Mouse (Mus musculus): ENCODE measurements around the gene Taar7f.
"Not testable (repeated sequence)": the region's sequence is repeated elsewhere in the genome, so short reads cannot be mapped to it uniquely, and the experiment has no call there.

Gene Taar7f

DNA sequence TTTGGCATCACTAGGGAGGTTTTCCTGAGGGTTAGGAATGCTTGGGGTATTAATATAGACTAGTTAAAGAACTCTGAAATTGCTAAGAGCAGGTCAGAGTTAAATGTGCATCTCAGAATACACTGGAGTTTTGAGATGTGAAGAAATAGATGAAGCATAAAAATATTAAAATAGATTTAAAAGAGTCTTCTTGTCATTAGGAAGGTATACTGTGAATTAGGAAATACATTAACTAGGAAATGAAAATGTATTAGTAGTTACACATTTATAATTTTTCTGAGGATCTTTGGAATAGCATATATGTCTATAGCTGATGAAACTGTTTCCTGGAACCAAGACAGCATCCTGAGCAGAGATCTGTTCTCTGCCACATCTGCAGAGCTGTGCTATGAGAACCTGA is at the start of gene Taar7f:
Gene Taar7f (plus strand): TSS at position 301 of the 400 bp plus-strand sequence.
- no peak for DNase-seq

GRCm38 (mm10) chr10:23999639-24000038 is 49.7 kb upstream of the Taar7f start, which contains the start of gene Taar7b:
Gene Taar7b (plus strand): TSS chr10:23999939.
- no peak for DNase-seq

GRCm38 (mm10) chr10:24006442-24006841 is 42.9 kb upstream of the Taar7f start:
- DNase-seq = no peak

GRCm38 (mm10) chr10:24007034-24007433 is 42.3 kb upstream of the Taar7f start:
- no peak for DNase-seq

DNA sequence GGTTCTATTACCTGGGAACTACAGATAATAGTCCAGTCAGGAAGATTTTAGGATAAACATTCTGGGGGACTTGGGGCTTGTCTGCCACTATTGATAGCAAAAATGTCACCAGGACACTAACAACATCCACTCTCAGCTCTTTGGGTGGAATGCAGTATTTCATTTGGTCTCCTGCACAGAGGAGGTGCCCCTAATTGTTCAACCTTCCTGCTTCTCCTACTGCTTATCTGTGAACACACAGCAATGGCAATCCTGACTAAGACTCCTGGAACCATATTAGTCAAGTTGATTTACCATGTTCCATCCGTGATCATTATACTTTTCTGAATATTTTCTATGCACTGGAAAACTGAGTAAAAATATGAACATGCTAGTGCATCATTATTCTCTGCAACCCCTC is 41.2 kb upstream of the Taar7f start:
- no peak for DNase-seq

DNA sequence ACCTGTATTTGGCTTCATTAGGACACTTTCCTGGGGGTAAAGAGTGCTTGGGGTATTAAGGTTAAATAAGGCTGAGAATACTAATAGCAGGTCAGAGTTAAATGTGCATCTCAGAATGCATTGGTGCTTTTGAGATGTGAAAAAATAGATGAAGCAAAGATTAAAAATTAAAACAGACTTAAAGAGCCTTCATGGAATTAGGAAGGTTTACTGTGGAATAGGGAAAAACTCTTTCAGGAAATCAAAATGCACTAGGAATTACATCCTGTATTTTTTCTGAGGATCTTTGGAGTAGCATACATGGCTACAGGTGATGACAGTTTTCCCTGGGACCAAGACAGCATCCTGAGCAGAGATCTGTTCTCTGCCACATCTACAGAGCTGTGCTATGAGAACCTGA is 22.4 kb upstream of the Taar7f start, which contains the start of gene Taar7d:
Gene Taar7d (plus strand): TSS at position 301 of the 400 bp plus-strand sequence.
- DNase-seq = no peak

DNA sequence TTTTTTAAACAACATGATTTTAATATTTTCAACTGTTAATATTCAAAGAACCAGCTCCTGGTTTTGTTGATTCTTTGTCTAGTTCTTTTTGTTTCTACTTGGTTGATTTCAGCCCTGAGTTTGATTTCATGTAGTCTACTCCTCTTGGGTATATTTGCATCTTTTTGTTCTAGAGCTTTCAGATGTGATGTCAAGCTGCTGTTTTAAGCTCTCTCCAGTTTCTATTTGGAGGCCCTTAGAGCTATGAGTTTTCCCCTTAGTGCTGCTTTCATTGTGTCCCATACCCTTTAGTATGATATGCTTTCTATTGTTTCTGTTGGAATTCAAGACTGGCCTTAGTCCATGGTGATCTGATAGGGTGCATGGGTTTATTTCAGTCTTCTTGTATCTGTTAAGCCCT is 18.0 kb upstream of the Taar7f start:
- no peak for DNase-seq

- DNase-seq = no peak
Observed at GRCm38 (mm10) chr10:24037314-24037713, 12.0 kb upstream of the Taar7f start, which contains the start of gene Taar7e. Gene Taar7e (plus strand): TSS chr10:24037614.

DNA sequence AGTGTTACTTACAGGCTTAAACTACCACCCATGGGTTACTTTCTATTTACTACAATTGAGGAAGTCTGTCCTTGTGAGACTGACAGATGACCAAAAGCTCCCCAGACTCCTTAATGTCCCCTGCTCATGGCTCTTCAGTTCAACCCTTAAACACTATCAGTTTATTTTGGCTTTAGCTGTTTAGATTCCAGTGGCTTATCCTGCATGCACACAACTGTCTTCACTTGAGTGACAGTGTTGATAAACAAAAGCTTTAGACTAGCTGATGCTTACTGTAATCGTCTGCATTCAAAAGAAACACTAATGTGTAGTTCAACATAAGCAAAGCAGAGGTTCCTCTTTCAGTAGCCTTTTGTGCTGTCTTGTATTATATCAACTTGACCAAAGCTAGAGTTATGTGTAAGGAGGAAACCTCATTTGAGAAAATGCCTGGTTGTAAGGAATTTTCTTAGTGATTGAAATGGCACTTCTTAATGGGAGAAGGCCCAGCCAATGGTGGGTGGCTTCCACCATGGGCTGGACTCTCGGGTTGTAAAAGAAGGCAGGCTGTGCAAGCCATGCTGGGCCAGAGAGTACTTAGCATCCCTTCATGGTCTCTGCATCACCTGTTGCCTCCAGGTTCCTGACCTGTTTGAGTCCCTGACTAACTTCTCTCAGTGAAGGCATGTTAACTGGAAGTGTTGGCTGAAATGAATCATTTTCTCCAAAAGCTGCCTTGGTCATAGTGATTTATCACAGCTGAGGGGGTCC is 9.0 kb upstream of the Taar7f start:
- no peak for DNase-seq

DNA sequence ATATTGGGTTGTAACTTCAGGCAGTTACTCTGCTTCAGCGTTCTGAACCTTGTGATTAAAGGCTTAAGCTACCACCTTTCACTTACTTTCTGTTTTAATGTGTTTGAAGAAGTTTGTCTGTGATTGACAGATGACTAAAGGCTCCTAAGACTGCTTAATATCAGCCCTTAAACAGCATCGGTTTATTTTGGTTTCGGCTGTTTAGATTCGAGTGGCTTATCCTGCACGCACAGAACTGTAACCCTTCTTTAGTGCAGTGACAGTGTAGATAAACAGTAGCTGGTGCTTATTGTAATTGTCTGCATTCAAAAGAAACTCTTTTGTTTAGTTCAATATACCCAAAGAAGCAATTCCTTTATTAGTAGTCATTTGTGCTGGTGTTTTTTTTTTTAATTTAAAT is 2.7 kb downstream of the Taar7f start:
- no peak for DNase-seq

DNA sequence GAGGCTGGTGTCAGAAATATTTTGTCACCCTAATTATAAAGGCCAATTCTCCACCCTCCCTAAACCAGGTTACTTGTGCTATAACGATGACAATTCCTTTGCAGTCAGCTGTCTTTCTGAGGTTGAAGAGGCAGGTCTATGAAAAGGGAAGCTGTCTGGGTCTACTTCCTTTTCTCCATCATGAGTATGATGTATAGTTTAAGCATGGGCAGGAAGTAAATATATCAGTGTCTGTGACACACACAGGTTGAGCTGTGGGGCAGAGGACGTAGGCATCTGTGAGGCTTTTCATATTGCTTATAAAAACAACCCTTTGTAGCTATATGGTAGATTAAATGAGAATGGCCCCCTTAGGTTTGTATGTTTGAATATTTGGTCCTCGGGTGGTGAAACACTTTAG is 9.7 kb downstream of the Taar7f start:
- no peak for DNase-seq

GRCm38 (mm10) chr10:24074751-24075150 is 25.4 kb downstream of the Taar7f start:
- DNase-seq = not testable (repeated sequence)

DNA sequence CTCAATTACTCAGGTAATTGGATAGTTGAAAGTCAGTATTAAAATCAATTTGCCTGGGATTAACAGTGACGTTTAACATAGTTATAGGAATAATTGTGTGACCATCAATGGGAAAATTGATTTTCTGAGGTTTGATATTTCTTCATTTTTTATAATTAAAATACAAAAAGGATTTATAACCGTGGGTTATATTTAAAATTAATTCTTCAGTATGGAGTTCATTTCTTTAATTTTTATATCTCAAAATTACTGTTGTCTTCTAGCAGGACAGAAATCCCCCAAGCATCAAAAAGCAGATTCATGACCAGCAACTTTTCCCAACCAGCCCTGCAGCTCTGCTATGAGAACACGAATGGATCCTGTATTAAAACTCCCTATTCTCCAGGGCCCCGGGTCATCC is 26.9 kb downstream of the Taar7f start, which contains the start of gene Taar8a:
Gene Taar8a (plus strand): TSS at position 301 of the 400 bp plus-strand sequence.
- not testable (repeated sequence) for DNase-seq

DNA sequence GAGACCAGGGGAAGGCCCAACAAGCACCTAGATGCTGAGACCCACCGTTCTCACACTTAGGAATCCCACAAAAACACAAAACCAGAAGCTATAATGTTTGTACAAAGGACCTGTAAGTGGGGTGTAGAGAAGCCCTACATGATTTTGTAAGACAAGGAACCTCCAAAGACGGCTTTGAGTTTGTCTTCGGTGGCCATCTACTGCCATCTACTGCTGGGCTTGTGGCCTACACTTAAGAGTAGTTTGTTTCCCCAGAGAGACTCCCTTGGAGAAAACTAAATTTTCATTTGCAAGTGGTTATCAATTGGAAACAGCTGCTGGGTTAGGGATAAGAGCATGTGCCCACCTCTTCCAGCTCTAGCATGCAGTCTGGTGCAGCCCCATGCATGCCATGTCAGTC is 30.9 kb downstream of the Taar7f start:
- peak; percentile 45 for DNase-seq

DNA sequence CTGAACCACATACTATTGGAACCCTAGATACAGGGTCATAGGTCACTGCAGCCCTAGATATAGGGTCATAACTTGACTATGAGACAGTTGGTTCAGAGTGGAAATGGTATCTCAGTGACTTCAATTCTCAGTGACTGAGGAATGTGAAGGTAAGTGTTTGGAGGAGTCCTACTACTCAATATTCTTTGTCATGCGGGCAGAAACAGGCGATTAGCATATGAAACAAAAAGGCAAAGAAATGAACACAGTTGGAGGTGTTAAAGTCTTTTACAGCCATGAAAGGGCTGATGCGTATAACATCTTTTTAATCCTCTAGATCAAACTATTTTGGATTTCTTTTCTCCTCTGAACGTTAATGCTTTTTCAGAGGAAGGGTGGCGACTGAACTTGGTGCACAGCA is 36.6 kb downstream of the Taar7f start:
- DNase-seq = no peak

- DNase-seq = no peak
Observed at GRCm38 (mm10) chr10:24086555-24086954, 37.2 kb downstream of the Taar7f start.

GRCm38 (mm10) chr10:24087168-24087567 is 37.9 kb downstream of the Taar7f start:
- DNase-seq = no peak

GRCm38 (mm10) chr10:24092194-24092593 is 42.9 kb downstream of the Taar7f start, which contains the start of gene Taar8b:
Gene Taar8b (minus strand): TSS chr10:24092294.
- no peak for DNase-seq

DNA sequence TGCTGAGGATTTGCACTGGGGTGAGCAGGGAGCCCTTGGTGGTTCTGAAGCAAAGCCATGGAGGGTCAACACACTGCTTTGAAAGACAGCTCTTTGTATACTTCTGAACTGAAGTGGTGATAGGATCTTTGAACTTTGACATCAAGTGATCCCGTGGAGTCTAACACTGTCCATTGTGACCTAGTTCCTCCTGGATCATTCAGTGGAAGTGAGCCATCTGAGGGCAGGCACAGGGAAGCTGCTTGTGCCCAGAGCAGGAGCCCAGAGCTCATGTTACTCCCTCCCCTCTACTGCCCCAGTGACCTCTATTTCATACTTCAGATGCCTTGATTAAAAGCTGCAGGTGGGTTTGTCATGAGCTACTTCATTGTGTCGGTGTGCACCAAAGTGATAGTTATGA is 47.7 kb downstream of the Taar7f start:
- DNase-seq = not testable (repeated sequence)

All from right cerebral cortex, postnatal 4 days (tissue).